Mouse (Mus musculus): Measurements from ENCODE around the gene BC051665.

BC051665 gene

DNA sequence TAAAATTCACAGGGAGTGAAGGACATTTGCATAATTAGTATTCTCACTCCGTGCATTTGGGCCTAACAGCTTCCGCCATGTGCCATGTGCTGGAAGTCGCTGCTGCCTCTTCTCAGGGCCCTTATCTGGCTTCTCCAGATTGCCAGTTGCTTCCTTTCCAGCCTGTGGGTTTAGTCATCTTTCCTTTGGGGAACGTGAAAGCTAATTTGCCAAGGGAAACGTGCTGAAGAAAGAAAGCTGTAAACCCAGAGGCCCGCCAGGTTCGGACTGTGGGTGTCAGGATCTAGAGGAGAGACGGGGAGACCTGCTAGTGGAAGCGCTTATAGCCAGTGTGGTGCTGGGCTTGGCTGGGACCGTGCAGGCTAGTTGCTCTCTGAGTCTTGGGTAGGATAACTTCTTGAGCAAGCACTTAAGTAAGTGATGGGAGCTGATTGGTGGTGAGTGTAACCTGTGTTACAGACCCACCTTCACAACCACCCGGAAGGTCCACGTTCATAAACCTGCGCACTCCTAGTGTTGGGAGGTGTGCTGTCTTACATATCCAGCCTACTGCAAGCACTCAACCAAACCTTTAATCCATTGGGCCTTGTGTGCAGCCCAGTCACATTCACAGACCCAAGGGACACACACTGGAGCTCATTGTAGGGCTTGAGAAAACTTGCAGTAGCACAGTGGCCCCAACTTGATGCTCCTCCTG is 42.6 kb downstream of the BC051665 start:
- DNase-seq (ENCODE audit: low spot score) = no peak

DNA sequence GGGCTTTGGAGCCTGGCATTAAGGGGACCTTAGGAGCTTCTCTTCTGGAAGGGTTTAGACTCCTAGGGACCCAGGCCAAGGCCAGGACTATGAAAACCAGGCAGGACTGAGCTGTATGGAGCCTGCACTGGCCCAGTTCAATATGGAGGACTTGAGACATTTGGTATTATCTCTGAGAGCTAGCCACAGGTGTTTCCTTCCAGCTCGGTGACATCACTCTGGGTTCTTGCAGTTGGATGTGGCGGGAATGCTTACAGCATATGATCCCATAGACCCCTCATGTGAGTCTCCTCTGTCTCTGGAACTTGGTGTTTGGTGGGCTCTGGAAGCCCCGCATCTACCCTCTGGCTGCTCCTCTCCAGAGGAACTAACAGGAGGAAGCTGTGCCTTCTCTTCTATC is 43.6 kb downstream of the BC051665 start:
- DNase-seq (ENCODE audit: low spot score) = no peak

DNA sequence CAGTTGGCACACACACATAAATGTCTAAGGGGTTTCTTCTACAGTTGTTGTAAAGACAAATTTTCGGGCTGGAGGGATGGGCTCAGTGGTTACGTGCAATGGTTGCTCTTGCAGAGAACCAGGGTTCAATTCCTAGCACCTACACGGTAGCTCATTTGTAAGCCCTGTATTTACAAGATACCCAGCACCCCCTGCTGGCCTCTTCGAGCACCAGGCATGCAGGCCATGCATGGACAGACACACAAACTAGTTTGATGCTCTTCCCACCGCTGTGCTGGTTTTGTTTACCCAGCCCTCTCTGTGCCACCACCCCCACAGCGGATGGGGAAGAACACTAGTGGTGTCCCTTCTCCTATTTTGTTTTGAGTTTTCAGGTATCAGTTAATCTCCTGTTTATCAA is 45.9 kb downstream of the BC051665 start:
- DNase-seq (ENCODE audit: low spot score) = no peak

DNA sequence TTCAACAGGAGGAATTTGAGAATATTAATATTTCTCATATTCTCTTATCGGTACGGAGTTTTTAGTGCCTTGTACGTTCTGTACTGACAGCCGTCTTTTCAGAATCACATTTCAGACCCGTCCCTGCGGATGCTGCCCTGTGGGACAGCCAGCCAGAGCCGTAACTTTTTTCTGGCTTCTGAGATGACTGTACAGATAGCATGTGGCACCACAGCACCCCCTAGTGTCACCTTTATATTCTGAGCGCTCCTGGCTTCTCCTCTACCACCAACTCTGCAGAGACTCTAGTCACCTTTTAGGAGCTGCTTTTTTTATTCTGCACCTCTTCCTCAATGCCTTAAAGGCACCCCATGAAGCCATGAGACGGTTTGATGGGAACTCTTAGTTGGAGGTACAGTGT is 47.7 kb downstream of the BC051665 start:
- peak; percentile 90 for DNase-seq (ENCODE audit: low spot score)

DNA sequence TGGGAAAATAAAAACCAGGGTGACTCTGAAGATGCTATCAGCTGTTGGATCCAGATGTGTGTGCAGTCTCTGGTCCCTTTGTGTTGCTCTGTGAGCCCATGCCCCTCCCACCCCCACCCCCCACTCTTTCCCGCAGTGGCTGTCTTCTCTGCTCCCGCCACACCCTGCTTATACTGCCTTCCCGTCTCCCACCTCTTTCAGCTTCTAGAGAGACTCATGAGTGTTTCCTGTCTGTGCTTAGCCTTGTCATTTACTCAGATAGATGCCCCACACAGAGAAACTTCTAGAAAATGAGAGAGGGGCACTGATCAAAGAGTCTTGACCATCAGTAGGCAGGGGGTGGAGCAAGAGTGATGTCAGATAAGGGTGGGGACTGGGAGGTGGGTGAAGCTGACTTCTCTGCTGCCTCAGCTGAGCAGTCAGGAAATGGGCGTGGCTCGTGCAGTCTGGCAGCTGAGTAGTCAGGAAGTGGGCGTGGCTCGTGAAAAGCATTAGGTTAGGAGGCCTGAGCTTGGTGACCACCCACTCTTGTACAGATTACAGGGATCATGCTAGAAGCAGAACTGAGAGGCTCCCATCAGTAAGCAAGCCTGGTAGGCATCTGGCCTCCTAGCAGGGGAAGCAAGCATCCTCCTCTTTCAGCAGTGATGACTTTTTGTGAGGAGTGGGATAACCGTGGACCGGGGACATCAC is 48.4 kb downstream of the BC051665 start:
- peak; percentile 65 for DNase-seq (ENCODE audit: low spot score)

DNA sequence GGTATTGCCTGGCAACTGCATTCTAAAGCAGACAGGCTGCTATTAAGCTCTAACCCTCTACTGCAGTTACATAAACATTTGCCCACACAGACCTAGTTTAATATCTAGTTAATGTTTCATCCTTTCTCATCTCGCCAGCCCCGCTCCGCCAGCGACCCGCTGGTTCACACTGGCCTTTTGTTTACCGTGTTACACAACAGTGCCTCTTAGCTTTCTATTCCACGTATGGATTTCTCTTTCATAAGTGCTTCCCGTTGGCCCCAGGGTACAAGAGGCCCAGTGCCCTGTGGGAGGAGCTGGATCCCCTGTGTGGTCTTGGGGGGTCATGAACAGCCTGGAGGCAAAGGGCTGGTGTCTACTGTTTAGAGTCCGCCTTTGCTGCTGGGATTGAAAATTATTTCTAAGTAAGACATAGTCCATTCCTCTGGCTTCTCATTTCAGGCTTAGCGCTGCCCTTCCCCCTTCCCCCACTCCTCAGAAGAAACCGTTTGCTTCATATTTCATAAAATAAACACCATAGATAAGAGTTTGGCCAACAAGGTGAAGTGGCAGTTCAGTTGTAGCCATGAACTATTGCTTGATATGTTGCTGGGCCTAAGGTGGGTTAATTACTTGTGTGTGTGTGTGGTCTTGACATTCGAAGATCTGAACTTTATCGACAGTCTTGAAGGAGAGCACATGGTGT is 49.6 kb downstream of the BC051665 start:
- DNase-seq (ENCODE audit: low spot score) = peak; percentile 15

DNA sequence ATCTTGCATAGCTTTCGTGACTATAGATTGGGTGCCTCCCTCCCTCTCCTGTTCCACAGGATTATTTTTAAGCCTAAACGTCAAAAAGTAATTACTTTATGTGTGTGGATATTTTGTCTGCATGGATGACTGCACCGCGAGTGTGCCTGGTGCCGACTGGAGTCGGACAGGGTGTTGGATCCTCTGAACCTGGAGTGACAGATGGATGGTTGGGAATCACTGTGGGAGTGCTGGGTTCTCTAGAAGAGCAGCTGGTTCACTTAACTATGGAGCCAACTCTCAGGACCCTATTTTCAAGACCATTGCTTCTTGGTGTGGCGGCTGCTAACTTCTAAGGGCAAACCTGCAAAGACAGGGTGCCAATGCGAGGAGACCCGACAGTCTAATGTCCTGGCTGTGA is 50.9 kb downstream of the BC051665 start:
- no peak for DNase-seq (ENCODE audit: low spot score)

Data from adipocyte (in vitro differentiated cells).